Mouse (Mus musculus): Measurements from ENCODE around the gene Atg16l1. TPM values are rescaled to one million over a fixed set of nuclear protein-coding genes. Genes with fewer than 3 reads are reported as not detected.

The Atg16l1 gene
- polyA plus RNA-seq, 1 experiment from 2014 or later, result 14.6 TPM

DNA sequence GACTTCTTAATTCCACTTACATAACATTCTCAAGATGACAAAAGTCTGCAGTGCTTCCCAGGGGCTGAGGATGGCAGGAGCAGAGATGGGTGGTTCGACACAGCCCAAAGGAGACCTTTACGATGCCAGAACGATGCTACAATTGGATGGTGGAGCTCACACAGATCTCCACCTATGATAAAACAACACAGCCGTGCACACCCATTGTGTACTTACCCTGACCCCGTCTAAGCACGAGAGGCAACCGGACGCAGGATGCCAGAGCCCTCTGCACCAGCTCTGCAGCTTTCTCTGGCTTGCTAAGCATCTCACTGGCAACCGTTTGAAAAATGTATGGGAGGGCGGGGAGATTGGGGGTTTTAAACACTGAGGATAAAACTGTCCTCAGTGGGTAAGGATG is 56.4 kb downstream of the Atg16l1 start:
- no peak for DNase-seq (ENCODE audit: low spot score)
- Histone ChIP-seq H3K9ac (ENCODE audit: low read length) (no peak overlapping the region), H3K4me1 (replicated peaks; ENCODE audit: control insufficient read depth, insufficient read depth) (no peaks in the 10 kb centered on the region), H3K4me2 (replicated peaks; ENCODE audit: low read depth) (no peak overlapping the region), H3K27me3 (ENCODE audit: control insufficient read depth, insufficient read depth, low read length) (no peaks in the 10 kb centered on the region), H3K9me3 (ENCODE audit: control insufficient read depth, low read length) (no peaks in the 10 kb centered on the region), H3K27ac (replicated peaks) (no peak overlapping the region), H3K4me3 (ENCODE audit: low read depth, low read length) (no peak overlapping the region), H3K36me3 (ENCODE audit: control insufficient read depth, insufficient read depth, low read length) (no peaks in the 10 kb centered on the region)
- ATAC-seq (ENCODE audit: low FRiP score, low TSS enrichment), result no peak
- TF ChIP-seq EP300 (optimal IDR thresholded peaks at IDR 0.05) (no peak), CTCF (IDR thresholded peaks at IDR 0.05; ENCODE audit: low read depth) (no peak)
- WGBS, result 56% methylated on average over 10 of the region's 10 CpGs

- TF ChIP-seq CTCF (IDR thresholded peaks at IDR 0.05; ENCODE audit: low read depth) (no peak), EP300 (optimal IDR thresholded peaks at IDR 0.05) (no peak)
- Histone ChIP-seq H3K4me3 (ENCODE audit: low read depth, low read length) (no peak overlapping the region), H3K9me3 (ENCODE audit: control insufficient read depth, low read length) (no peaks in the 10 kb centered on the region), H3K27ac (replicated peaks) (no peak overlapping the region), H3K4me2 (replicated peaks; ENCODE audit: low read depth) (no peak overlapping the region), H3K36me3 (ENCODE audit: control insufficient read depth, insufficient read depth, low read length) (no peaks in the 10 kb centered on the region), H3K9ac (ENCODE audit: low read length) (no peak overlapping the region), H3K4me1 (replicated peaks; ENCODE audit: control insufficient read depth, insufficient read depth) (no peaks in the 10 kb centered on the region), H3K27me3 (ENCODE audit: control insufficient read depth, insufficient read depth, low read length) (no peaks in the 10 kb centered on the region)
- DNase-seq (ENCODE audit: low spot score) (no peak), ATAC-seq (ENCODE audit: low FRiP score, low TSS enrichment) (no peak)
- WGBS, result 72% methylated on average over 6 of the region's 6 CpGs
Observed at GRCm38 (mm10) chr1:87813155-87813554, 57.5 kb downstream of the Atg16l1 start.

DNA sequence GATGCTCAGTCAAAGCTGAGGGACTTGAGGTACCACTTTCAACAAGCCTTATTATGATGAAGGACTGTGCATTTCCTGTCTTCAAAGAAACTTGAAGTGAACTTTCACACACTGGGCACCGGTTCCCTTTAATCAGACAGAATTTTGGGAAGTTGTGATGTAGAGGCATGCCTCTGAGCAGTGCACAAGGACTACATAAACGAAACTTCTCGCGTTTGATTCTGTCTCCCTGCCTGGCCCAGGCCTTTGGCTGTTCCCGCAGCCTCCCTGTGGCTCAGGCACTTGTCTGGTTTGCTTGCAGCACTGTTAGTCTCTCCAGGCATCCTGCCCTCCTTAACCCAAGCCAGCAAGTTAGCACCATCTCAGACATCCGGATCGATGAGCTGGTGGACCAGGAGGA is 58.0 kb downstream of the Atg16l1 start:
- Histone ChIP-seq H3K4me3 (ENCODE audit: low read depth, low read length) (no peak overlapping the region), H3K9ac (ENCODE audit: low read length) (no peak overlapping the region), H3K4me2 (replicated peaks; ENCODE audit: low read depth) (no peak overlapping the region), H3K27me3 (ENCODE audit: control insufficient read depth, insufficient read depth, low read length) (no peaks in the 10 kb centered on the region), H3K9me3 (ENCODE audit: control insufficient read depth, low read length) (no peaks in the 10 kb centered on the region), H3K36me3 (ENCODE audit: control insufficient read depth, insufficient read depth, low read length) (no peaks in the 10 kb centered on the region), H3K27ac (replicated peaks) (no peak overlapping the region), H3K4me1 (replicated peaks; ENCODE audit: control insufficient read depth, insufficient read depth) (no peaks in the 10 kb centered on the region)
- DNase-seq (ENCODE audit: low spot score), result no peak
- WGBS, result 42% methylated on average over 7 of the region's 7 CpGs
- ATAC-seq (ENCODE audit: low FRiP score, low TSS enrichment), result no peak
- TF ChIP-seq CTCF (IDR thresholded peaks at IDR 0.05; ENCODE audit: low read depth) (no peak), EP300 (optimal IDR thresholded peaks at IDR 0.05) (no peak)

- no peaks in the 10 kb centered on the region for H3K9me3 ChIP-seq (ENCODE audit: control insufficient read depth, low read length)
- WGBS, result 90% methylated on average over 10 of the region's 10 CpGs
Observed at GRCm38 (mm10) chr1:87824420-87824995, 68.8 kb downstream of the Atg16l1 start.

GRCm38 (mm10) chr1:87825281-87825680 is 69.6 kb downstream of the Atg16l1 start:
- H3K4me1 ChIP-seq (replicated peaks; ENCODE audit: control insufficient read depth, insufficient read depth), result no peaks in the 10 kb centered on the region
- DNase-seq (ENCODE audit: low spot score) (no peak), ATAC-seq (ENCODE audit: low FRiP score, low TSS enrichment) (no peak)
- WGBS, result 78% methylated on average over 5 of the region's 5 CpGs
- no peak overlapping the region for H3K9ac ChIP-seq (ENCODE audit: low read length)
- no peak overlapping the region for H3K4me3 ChIP-seq (ENCODE audit: low read depth, low read length)
- no peak overlapping the region for H3K27ac ChIP-seq (replicated peaks)
- no peak for TF ChIP-seq CTCF (IDR thresholded peaks at IDR 0.05; ENCODE audit: low read depth)
- no peak for TF ChIP-seq EP300 (optimal IDR thresholded peaks at IDR 0.05)
- H3K27me3 ChIP-seq (ENCODE audit: control insufficient read depth, insufficient read depth, low read length), result no peaks in the 10 kb centered on the region
- no peak overlapping the region for H3K4me2 ChIP-seq (replicated peaks; ENCODE audit: low read depth)
- H3K36me3 ChIP-seq (ENCODE audit: control insufficient read depth, insufficient read depth, low read length), result no peaks in the 10 kb centered on the region
- H3K9me3 ChIP-seq (ENCODE audit: control insufficient read depth, low read length), result no peaks in the 10 kb centered on the region

More at GRCm38 (mm10) chr1:87824420-87824995, 68.8 kb downstream of the Atg16l1 start:
- Histone ChIP-seq H3K27me3 (ENCODE audit: control insufficient read depth, insufficient read depth, low read length) (no peaks in the 10 kb centered on the region), H3K4me1 (replicated peaks; ENCODE audit: control insufficient read depth, insufficient read depth) (no peaks in the 10 kb centered on the region), H3K4me3 (ENCODE audit: low read depth, low read length) (no peak overlapping the region), H3K4me2 (replicated peaks; ENCODE audit: low read depth) (no peak overlapping the region), H3K27ac (replicated peaks) (no peak overlapping the region), H3K9ac (ENCODE audit: low read length) (no peak overlapping the region), H3K36me3 (ENCODE audit: control insufficient read depth, insufficient read depth, low read length) (no peaks in the 10 kb centered on the region)
- DNase-seq (ENCODE audit: low spot score) (no peak), ATAC-seq (ENCODE audit: low FRiP score, low TSS enrichment) (no peak)
- no peak for TF ChIP-seq CTCF (IDR thresholded peaks at IDR 0.05; ENCODE audit: low read depth)
- no peak for TF ChIP-seq EP300 (optimal IDR thresholded peaks at IDR 0.05)

- 82% methylated on average over 6 of the region's 6 CpGs for WGBS
Observed at GRCm38 (mm10) chr1:87825991-87826390, 70.3 kb downstream of the Atg16l1 start.

More at GRCm38 (mm10) chr1:87825991-87826390, 70.3 kb downstream of the Atg16l1 start:
- Histone ChIP-seq H3K36me3 (ENCODE audit: control insufficient read depth, insufficient read depth, low read length) (no peaks in the 10 kb centered on the region), H3K27me3 (ENCODE audit: control insufficient read depth, insufficient read depth, low read length) (no peaks in the 10 kb centered on the region), H3K4me2 (replicated peaks; ENCODE audit: low read depth) (no peak overlapping the region), H3K27ac (replicated peaks) (no peak overlapping the region), H3K4me3 (ENCODE audit: low read depth, low read length) (no peak overlapping the region), H3K4me1 (replicated peaks; ENCODE audit: control insufficient read depth, insufficient read depth) (no peaks in the 10 kb centered on the region), H3K9me3 (ENCODE audit: control insufficient read depth, low read length) (no peaks in the 10 kb centered on the region), H3K9ac (ENCODE audit: low read length) (no peak overlapping the region)
- TF ChIP-seq CTCF (IDR thresholded peaks at IDR 0.05; ENCODE audit: low read depth) (no peak), EP300 (optimal IDR thresholded peaks at IDR 0.05) (no peak)
- DNase-seq (ENCODE audit: low spot score) (no peak), ATAC-seq (ENCODE audit: low FRiP score, low TSS enrichment) (no peak)
